Mouse (Mus musculus): ENCODE data around the gene Tuba4a.
A peak's percentile ranks its signal among the peaks of the same experiment; 100 is the strongest.

Tuba4a gene

DNA sequence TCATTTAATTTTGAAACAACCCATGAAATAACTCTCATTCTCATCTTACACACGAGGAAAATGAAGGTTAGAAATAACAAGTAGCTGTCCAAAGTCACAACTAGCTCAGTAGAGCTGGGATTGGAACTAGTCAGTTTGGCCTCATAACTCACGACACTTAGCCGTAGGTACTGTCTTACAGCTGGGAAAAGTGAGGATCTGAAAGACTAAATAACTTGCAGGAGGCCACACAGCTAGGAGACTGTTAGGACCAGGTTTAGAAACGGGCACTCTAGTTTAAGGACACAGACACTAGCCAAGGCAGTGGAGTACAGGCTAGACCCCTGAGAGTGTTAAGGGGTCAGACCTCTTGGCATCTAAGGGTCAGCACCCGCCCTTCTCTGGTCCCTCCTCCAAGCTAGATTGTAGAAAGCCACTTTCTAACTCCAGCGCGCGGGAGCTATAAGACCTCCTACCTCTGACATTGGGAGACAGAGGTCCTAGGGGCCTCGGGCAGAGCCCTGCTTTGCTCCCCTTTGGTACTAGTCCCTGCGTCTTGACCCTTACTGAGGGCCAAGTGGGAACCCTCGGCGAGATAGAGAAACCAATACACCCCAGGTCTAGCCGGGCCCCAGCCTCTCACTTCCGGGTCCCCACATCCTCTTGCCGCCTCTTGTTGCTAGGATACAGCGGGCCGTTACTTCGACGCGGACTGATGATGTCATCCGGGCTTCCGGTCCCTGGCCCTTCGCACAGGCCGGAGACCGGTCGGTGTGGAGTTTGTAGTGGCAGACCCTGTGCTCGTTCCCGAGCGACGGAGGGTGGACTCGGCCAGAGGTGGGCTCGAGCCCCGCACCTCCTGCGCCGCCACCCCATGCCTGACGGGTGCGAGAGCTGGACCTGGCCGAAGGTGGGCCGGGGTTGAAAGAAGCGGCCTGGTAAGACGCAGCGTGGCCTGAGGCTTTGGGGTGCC lies 9.3 kb downstream of the Tuba4a start, which contains the start of the genes Glb1l and Stk16:
TSS of gene Glb1l (minus strand) at position 678 of the 952 bp plus-strand sequence.
TSS of gene Stk16 (plus strand) at position 703 of the 952 bp plus-strand sequence.
- peak; percentile 96 to 98 for DNase-seq

DNA sequence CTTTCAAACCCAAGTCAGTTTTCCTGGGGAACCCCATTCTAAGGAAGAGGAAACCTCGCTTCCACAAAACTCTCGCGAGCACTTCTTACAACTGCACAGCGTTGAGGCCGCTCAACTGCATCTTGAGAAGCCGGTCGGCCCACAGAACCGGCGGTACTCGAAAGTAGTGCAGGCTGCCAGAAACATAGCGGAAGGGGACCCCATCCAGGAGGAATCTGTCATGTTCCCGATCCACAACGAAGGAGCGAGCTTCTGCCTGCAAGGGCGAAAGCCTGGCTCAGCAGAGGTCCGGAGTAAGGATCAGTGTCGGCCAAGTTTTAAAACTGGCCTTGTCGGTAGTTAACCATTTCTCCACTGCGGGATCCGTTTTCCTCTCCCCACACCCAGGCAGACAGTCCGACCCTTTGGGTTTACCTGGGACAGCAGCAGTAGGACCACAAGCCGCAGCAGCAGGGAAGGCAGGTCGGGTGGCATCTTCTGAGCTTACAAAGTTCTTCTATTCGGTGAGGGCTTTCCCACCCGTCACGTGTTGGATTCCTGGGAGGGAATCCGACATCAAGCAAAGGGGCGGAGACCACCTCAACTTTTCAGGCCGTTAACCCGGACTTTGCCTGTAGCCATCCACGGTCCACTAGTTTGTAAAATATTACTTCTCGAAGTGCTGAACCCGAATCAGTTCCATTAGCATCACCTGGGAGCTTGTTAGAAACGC lies 10.5 kb downstream of the Tuba4a start:
- DNase-seq = no peak

DNA sequence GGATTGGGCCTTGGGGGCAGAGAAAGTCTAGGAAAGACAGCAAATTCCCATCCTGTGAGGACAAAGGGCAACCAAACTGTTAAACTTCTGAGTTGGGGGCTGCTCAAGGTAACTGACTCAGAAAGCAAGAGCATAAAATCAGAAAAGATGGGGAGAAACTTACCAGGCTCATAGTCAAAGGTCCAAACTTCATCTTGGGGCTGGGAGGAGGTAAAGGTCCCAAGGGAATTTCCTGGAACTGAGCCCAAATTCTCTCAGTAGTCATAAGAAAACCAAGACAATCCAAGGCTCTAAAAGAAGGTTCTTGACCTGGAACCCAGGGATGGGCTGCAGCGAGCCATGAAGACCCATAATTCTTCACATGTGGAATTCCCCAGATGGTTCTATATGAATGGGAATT lies 18.4 kb downstream of the Tuba4a start:
- DNase-seq = no peak

DNA sequence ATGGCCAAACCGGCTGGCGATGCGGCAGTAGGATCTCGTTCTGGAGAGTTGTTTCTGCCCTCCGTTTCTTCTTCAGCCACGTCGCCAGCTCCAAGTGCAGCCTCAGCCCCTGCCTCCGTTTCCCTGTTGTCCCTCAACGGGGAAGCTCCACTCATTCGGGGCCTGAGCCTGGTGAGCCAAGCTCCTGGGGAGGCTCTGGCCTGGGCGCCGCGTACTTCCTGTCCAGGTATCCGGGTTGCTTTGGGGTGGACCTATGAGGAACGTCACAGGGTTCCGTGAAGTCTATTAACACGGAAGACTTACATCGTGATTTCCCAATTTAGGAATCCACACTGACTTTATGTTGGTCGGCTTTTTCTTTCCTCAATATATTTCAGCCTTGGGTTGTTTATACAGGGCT lies 27.2 kb downstream of the Tuba4a start:
- peak in 1 of 2 experiments; percentile 49 for DNase-seq

DNA sequence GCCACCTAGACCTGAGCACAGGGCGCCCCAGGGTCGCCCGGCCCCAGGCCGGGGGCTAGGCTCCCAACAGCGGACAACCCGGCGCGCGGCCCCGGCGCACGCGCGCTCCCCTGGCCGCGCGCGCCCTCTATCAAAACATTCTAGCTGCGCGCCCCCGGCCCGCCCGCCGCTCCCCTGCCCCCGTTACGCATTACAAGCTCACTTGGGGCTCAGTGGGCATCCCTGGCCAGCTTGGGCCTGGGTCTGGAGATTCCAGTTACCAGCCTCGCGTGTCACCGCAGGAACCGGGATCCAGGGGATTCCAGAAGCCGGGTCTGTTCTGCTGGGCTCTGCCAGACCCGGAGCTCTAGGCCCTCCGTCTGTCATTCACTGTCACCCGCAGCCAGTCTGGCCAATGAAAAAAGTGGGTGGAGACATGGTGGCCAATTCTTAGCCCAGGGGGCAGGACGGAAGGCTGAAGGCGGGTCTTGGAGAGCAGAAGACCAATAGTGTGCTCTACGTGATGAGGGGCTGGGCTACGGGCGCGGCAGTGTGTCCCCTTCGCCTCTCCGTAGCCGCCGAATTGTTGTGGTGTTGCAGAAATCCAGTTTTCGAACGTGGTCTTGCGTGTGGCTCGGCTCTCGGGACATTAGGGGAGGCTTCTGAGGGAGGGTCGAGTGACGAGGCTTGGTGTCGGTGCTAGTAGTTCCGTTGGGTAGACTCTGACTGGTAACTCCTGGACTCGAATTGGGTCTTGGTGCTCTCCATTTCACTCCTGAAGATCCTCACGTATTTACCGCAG lies 27.9 kb downstream of the Tuba4a start, which contains the start of the genes Ankzf1 and Atg9a:
TSS of gene Ankzf1 (plus strand) at position 530 of the 781 bp plus-strand sequence.
TSS of gene Atg9a (minus strand) at position 575 of the 781 bp plus-strand sequence.
- peak; percentile 91 to 92 for DNase-seq

DNA sequence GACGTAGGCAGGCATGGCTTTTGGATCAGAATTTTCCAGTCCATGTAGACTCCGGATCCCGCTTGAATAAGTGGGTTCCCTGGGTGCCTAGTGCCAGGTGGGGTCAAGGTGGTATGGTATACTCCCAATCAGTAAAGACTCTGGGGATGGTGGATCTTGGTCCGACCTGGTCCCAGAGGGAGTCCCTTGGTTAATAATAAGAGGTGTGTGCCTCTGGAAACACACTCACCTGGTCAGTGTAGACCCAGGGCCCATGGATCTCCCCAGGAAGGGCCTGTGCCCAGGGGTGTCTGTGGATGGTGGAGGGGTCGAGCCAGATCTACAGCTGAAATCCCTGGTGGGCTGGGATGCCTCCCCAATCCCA lies 28.4 kb downstream of the Tuba4a start:
- DNase-seq = no peak

DNA sequence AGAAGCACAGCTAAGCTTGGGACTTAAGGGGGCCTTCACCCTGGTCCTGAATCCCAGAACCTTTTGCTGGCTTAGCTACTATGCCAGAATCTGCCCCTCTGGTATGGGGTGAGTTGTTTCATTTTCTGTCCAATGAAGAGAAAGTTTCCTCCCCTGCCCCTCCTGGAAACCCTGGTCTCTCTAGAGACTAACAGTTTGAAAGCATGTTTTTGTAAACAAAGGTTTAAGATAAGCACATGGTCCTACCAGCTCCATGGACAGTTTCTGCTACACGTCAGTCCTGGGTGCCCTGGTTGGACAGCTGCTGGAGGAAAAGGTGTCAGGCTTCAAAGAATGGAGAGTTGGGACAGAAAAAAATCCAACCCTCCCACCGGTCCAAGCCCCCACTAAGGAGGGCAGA lies 29.1 kb downstream of the Tuba4a start:
- no peak for DNase-seq

DNA sequence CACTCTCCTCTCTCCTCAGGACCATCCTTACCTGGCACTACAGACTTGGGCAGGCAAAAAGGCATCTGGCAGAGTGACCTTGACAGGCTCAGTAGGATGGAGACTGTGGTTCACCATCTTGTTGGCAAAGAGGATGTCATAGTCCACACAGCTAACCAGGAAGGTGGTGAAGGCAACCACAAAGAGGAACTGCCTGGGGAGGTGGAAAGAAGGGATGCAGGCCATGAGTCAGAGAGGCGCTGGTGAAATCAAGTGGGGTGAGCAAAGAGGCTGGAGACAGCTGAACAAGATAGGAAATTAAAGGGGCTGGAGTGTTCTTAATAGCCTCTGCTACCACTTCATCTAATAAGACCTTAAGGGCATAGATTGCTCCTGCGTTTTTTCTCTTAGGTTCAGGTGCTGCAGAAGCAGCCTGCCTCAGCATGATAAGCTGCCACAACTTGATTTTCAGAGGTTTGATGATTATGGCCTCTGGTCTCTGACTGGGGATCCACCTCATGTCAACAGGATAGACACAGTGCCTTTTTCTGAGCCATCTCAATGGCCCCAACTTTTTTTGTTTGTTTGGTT lies 31.7 kb downstream of the Tuba4a start:
- DNase-seq = no peak

DNA sequence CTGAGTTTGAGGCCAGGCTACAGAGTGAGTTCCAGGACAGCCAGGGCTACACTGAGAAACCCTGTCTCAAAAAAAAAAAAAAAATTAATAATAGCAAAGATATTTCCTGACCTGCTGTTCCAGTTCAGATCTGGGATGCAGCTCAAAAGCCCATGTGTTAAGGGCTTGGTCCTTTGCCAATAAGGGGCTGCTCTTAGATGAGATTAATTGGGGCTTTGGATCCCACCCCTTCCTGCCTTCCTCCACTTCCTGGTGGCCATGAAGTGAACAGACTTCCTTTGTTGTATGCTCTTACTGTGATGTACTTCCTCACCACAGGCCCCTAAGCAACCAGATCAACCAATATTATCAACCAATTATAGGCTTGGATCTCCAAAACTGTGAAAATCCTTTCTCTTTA lies 32.5 kb downstream of the Tuba4a start:
- no peak for DNase-seq

DNA sequence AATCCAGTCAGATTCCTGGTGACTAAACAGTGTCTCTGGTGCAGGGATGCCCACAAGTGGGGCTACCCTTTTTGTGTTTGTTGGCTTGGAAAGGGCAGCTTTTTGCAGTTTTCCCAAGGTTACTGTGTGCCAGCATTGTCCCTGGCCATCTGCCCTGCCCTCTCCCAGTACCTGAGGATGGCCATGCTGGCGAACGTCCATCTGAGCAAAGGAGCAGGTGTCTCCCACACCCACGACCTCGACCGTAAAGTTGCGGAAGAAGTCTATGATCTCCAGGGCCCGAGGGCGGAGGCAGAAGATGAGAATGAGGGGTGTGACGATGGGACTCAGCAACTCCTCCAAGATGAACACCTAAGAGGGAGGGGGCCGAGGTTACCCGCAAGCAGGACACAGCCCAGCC lies 34.2 kb downstream of the Tuba4a start:
- peak; percentile 45 to 49 for DNase-seq

DNA sequence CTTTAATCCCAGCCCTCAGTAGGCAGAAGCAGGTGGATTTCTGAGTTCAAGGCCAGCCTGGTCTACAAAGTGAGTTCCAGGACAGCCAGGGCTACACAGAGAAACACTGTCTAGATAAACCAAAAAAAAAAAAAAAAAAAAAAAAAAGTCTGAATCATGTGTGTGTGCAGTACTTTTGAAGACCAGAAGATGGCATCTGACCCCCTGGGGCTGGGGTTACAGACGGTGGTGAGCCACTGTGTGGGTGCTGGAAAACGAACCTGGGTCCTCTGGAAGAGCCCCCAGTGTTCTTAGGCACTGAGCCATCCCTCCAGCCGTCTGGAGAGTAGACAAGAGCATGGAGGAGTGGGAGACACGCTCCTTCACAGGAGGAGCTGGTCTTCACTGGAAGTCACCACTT lies 37.5 kb downstream of the Tuba4a start:
- no peak for DNase-seq

DNA sequence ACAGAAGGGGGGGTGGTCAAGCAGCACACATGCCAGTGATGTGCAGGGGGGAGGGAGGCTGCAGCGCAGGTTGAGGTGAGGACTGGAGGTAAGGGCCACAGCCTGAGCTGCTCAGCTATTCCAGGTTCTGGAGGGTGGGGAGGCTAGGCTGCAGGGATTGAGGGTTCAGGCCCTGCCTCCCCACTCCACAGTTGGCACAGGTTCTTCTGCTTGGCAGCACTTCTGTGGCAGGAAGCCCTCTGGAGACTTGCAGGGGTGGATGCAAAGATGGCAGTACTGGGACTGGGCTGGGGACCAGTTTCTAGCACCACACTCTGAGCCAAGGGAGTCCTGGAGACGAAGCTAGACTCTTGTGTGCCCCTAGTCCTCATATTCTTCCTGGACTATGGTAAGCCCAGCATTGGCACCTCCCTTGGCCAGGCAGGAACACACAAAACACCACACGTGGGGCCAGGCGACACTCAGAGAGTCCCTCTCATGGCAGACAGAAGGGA lies 38.2 kb downstream of the Tuba4a start:
- no peak for DNase-seq

DNA sequence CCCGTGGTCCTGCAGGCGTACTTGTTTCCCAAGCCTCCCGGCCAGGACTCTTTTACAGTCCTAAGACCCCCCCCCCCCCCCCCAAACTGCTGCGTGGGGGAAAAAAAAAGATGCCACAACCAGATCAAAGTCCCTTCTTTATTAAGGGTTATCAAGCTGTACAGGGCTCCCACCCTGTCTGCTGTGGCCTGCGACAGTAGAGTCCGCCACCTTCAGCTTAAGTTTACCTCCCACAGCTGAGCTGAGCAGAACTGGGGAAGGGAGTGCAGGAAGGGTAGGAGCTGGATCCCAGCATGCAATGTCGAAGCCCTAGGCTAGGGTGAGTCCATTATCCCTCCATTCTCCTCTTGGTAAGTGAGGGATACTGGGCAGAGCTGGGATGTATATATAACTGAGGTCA lies 38.9 kb downstream of the Tuba4a start:
- no peak for DNase-seq

DNA sequence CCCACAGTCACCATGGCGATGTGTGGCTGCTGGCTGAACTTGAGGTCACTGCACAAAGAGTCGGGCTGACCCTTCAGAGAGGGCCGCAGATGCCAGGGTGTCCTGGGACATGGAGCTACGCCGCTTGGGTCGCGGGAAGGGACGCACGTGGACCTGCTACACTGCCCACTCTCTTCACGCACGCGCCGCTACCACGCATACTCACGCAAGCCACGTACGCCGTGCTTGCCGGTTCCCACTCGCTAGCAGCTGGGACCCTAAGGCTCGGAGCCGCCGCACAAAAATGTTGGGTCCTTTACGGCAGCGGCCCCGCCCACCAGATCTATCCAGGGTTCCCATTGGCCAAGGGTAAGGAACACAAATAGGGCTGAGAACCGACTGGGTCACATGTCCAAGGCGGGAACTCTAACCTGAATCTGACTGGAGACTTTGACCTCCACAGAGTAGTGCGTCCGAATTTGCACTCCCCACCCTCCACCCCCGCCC lies 39.5 kb downstream of the Tuba4a start, which contains the start of gene Abcb6:
TSS of gene Abcb6 (minus strand) at position 288 of the 486 bp plus-strand sequence.
- peak; percentile 81 to 83 for DNase-seq

DNA sequence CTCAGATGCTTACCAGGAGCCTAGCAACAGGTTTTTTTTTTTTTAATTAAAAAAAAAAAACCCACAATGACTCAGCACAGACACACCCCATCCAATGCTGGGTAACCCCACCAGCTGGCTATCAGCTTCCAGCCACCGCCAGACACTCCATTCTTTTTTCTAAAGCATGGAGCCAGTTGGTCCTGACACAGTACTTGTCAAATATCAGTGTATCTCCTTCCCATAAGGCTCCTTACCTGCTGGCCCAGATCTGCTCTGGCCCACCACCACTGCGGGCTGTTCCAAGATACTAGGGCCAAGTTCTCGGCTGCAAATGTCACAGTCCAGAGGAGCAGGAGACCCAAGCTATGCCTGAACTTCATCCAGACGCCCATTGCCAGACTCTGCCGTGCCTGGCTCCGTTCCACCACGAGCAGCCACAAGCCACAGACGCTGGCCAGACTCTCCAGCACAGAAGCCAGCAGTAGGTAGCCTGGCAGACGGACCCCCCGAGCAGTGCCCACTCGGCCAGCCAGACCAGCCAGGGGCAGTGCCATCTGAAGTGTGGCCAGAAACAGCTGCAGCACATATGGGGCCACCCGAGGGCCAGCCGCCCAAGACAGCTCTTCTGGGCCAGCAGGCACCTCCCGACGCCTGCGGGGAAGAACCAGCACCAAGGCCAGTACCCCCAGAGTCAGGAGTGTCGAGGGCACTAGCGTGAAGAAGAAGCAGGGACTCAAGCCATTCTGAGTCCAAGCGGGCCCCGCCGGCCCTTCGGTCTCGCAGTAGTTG lies 40.1 kb downstream of the Tuba4a start:
- peak; percentile 55 for DNase-seq

DNA sequence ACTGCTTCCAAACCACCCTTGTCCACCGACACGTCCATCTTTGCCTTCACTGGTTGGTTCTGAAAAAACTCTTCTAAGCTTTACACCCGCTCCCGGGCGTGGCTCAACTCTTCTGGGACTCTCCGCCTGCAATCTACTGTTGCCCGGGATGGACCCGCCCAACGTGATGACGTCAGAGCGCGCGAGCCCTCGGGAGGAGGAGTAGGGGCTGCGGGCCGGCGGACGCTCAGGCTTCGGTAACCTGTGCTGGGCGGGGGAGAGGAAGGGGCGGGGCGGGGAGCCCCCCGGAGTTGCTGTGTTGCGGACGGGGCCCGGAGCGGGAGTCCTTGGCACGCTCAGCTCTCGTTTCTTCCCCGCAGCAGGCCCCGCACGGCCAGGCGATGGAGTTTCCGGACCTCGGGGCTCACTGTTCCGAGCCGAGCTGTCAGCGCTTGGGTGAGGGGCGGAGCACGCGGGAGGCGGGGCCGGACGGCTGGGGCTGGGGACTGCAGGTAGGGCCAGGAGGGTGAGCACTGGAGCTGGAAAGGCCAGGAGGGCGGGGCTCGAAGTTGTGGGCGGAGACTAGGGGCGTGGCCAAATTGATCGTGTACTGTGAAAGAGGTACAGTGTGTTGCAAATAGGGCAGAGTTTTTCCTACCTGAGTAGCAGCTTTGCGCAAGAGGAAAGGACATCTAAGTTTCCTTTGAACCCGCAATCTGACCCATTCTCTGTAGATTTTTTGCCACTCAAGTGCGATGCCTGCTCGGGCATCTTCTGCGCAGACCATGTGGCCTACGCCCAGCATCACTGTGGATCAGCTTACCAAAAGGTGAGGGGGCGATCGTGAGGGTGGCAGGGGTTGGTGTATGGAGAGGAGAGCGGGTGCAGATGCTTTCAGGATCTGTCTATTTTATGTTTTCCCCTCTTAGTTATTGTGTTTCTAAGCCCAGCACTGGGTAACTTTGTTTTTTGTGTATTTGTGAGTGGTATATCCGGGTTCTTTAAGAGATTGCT lies 50.9 kb downstream of the Tuba4a start, which contains the start of gene Zfand2b:
TSS of gene Zfand2b (plus strand) at position 175 of the 993 bp plus-strand sequence.
- DNase-seq = peak; percentile 96

DNA sequence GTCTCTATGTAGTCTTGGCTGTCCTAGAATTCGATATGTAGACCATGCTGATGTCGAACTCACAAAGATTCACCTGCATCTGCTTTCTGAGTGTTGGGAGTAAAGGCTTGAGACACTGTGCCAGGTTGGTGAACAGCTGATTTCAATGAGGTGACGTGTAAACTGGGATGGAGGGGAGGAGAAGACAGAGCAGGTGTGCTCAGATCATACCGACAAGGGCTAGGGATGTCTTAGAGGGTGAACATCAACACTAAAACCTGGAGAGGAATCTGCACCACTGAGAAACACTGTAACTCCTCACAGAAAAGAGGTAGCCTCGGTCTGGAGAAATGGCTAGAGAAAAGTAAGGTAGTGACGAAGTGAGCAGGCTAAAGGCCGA lies 51.6 kb downstream of the Tuba4a start:
- no peak for DNase-seq

Data from cerebellum, postnatal 36 days (tissue).